Mouse (Mus musculus): ENCODE measurements around the gene Tnr. TPM values are rescaled to one million over a fixed set of nuclear protein-coding genes. Genes with fewer than 3 reads are reported as not detected.

Gene Tnr
- polyA plus RNA-seq, 1 experiment from 2014 or later, result not detected

DNA sequence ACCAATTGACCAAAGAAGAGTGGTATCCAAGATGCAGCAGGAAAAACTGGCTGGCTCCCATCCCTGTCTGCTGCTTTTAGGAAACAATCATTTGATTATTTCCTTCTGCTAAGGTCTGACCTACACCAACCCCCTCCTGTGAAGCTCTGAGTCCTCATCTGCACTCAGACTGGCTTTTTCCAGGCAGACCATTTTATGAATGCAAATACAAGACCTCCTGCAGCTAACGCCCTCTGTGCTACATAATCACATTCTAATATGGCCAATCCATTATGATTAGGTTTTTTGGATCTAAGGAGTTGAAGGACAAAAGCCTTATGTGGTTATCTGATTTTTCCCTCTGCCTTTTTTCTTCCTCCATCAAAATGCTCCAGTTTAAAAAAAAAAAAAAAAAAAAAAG, 342.1 kb downstream of the Tnr start:
- no peak overlapping the region for H3K9ac ChIP-seq (ENCODE audit: low read length)
- ATAC-seq (ENCODE audit: insufficient number of reproducible peaks, low FRiP score, low TSS enrichment, low read depth) (no peak), DNase-seq (ENCODE audit: low spot score) (no peak)
- no peaks in the 10 kb centered on the region for H3K36me3 ChIP-seq (ENCODE audit: control insufficient read depth, insufficient read depth, low read length)
- no peaks in the 10 kb centered on the region for H3K4me1 ChIP-seq (ENCODE audit: control insufficient read depth, insufficient read depth, low read length)
- H3K4me3 ChIP-seq (ENCODE audit: low read depth, low read length), result no peak overlapping the region
- no peak overlapping the region for H3K27ac ChIP-seq (replicated peaks; ENCODE audit: low read depth, low read length)
- 55% methylated on average over 1 of the region's 1 CpGs for WGBS
- no peaks in the 10 kb centered on the region for H3K9me3 ChIP-seq (ENCODE audit: control insufficient read depth, low read length)
- no peak overlapping the region for H3K4me2 ChIP-seq (ENCODE audit: low read depth, severe bottlenecking)
- H3K27me3 ChIP-seq (ENCODE audit: control insufficient read depth, insufficient read depth, low read length), result no peaks in the 10 kb centered on the region

- no peaks in the 10 kb centered on the region for H3K27me3 ChIP-seq (ENCODE audit: control insufficient read depth, insufficient read depth, low read length)
- H3K27ac ChIP-seq (replicated peaks; ENCODE audit: low read depth, low read length), result no peak overlapping the region
- DNase-seq (ENCODE audit: low spot score), result no peak
- H3K36me3 ChIP-seq (ENCODE audit: control insufficient read depth, insufficient read depth, low read length), result no peaks in the 10 kb centered on the region
- no peak overlapping the region for H3K9ac ChIP-seq (ENCODE audit: low read length)
- no peak overlapping the region for H3K4me3 ChIP-seq (ENCODE audit: low read depth, low read length)
- H3K4me1 ChIP-seq (ENCODE audit: control insufficient read depth, insufficient read depth, low read length), result no peaks in the 10 kb centered on the region
- H3K4me2 ChIP-seq (ENCODE audit: low read depth, severe bottlenecking), result no peak overlapping the region
- WGBS, result 85% methylated on average over 6 of the region's 6 CpGs
- no peak for ATAC-seq (ENCODE audit: insufficient number of reproducible peaks, low FRiP score, low TSS enrichment, low read depth)
- no peaks in the 10 kb centered on the region for H3K9me3 ChIP-seq (ENCODE audit: control insufficient read depth, low read length)
Observed at GRCm38 (mm10) chr1:159869619-159870441, 346.3 kb downstream of the Tnr start.

GRCm38 (mm10) chr1:159872866-159873265, 349.3 kb downstream of the Tnr start:
- ATAC-seq (ENCODE audit: insufficient number of reproducible peaks, low FRiP score, low TSS enrichment, low read depth) (no peak), DNase-seq (ENCODE audit: low spot score) (no peak)
- Histone ChIP-seq H3K27ac (replicated peaks; ENCODE audit: low read depth, low read length) (no peak overlapping the region), H3K27me3 (ENCODE audit: control insufficient read depth, insufficient read depth, low read length) (no peaks in the 10 kb centered on the region), H3K36me3 (ENCODE audit: control insufficient read depth, insufficient read depth, low read length) (no peaks in the 10 kb centered on the region), H3K4me3 (ENCODE audit: low read depth, low read length) (no peak overlapping the region), H3K9ac (ENCODE audit: low read length) (no peak overlapping the region), H3K4me2 (ENCODE audit: low read depth, severe bottlenecking) (no peak overlapping the region), H3K9me3 (ENCODE audit: control insufficient read depth, low read length) (no peaks in the 10 kb centered on the region), H3K4me1 (ENCODE audit: control insufficient read depth, insufficient read depth, low read length) (no peaks in the 10 kb centered on the region)
- WGBS, result 86% methylated on average over 3 of the region's 3 CpGs

DNA sequence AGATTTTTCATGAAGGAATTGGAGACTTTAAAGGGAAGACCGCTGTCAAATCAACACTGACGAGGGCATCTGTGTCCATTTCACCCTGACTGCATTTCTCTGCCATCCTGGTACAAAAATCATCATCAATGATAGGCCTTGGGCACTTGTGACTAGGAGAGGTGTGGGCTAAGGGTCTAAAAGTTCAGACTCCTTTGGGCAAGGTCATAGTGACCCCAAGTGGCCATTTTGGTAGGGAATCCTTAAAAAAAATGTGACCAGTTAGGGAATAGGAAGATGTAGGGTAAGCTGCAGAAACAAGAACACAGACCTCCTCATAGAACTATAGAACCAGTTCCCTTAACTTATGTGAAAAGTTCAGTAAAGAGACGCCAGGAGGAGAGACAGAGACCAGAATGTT, 355.1 kb downstream of the Tnr start:
- WGBS, result 53% methylated on average over 3 of the region's 3 CpGs
- Histone ChIP-seq H3K4me1 (ENCODE audit: control insufficient read depth, insufficient read depth, low read length) (no peaks in the 10 kb centered on the region), H3K27ac (replicated peaks; ENCODE audit: low read depth, low read length) (no peak overlapping the region), H3K27me3 (ENCODE audit: control insufficient read depth, insufficient read depth, low read length) (no peaks in the 10 kb centered on the region), H3K4me2 (ENCODE audit: low read depth, severe bottlenecking) (no peak overlapping the region), H3K9ac (ENCODE audit: low read length) (no peak overlapping the region), H3K4me3 (ENCODE audit: low read depth, low read length) (no peak overlapping the region), H3K9me3 (ENCODE audit: control insufficient read depth, low read length) (no peaks in the 10 kb centered on the region), H3K36me3 (ENCODE audit: control insufficient read depth, insufficient read depth, low read length) (no peaks in the 10 kb centered on the region)
- DNase-seq (ENCODE audit: low spot score) (peak; percentile 42), ATAC-seq (ENCODE audit: insufficient number of reproducible peaks, low FRiP score, low TSS enrichment, low read depth) (no peak)

DNA sequence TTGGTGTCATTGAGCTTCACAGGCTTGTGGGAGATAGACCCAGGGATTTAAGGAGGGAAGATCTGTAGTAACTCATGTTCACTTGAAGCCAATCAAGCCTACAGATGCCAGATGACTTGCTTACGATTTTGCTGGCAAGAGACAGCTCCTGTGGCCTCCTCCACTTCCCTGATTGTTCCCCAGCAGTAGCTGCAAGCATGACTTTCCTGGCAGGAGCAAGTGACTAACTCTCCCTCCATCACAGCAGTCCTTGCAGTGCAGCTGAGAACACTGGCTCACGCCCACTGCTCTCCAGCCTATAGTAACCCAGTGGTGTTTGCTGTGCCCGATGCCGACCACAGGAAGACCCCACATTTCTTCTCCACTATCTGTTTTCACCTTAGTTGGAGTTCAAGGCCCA, 356.3 kb downstream of the Tnr start:
- Histone ChIP-seq H3K27ac (replicated peaks; ENCODE audit: low read depth, low read length) (no peak overlapping the region), H3K9ac (ENCODE audit: low read length) (no peak overlapping the region), H3K4me1 (ENCODE audit: control insufficient read depth, insufficient read depth, low read length) (no peaks in the 10 kb centered on the region), H3K4me2 (ENCODE audit: low read depth, severe bottlenecking) (no peak overlapping the region), H3K27me3 (ENCODE audit: control insufficient read depth, insufficient read depth, low read length) (no peaks in the 10 kb centered on the region), H3K9me3 (ENCODE audit: control insufficient read depth, low read length) (no peaks in the 10 kb centered on the region), H3K4me3 (ENCODE audit: low read depth, low read length) (no peak overlapping the region), H3K36me3 (ENCODE audit: control insufficient read depth, insufficient read depth, low read length) (no peaks in the 10 kb centered on the region)
- no peak for DNase-seq (ENCODE audit: low spot score)
- ATAC-seq (ENCODE audit: insufficient number of reproducible peaks, low FRiP score, low TSS enrichment, low read depth), result no peak
- WGBS, result 75% methylated on average over 4 of the region's 4 CpGs

DNA sequence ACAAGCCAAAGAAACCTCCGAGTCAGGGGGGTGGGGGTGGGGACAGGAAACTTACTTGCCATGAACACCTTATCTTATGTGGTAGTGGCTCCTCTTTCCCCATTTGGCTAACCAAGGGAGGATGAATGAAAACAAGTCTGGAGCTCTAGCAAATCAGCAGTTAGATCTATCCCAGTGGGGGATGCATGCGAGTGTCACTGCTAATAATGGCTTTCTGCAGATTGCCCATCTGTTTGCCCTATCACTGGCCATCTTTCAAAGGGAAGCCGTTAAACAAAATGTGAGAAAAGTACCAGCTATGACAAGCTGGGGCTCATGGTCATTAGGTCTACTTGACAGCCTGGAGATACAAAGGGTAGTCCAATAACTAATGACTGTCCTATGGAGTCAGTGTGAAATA, 361.9 kb downstream of the Tnr start:
- no peak overlapping the region for H3K4me2 ChIP-seq (ENCODE audit: low read depth, severe bottlenecking)
- H3K36me3 ChIP-seq (ENCODE audit: control insufficient read depth, insufficient read depth, low read length), result no peaks in the 10 kb centered on the region
- no peaks in the 10 kb centered on the region for H3K4me1 ChIP-seq (ENCODE audit: control insufficient read depth, insufficient read depth, low read length)
- DNase-seq (ENCODE audit: low spot score) (no peak), ATAC-seq (ENCODE audit: insufficient number of reproducible peaks, low FRiP score, low TSS enrichment, low read depth) (no peak)
- WGBS, result 45% methylated on average over 3 of the region's 3 CpGs
- H3K4me3 ChIP-seq (ENCODE audit: low read depth, low read length), result no peak overlapping the region
- H3K9me3 ChIP-seq (ENCODE audit: control insufficient read depth, low read length), result no peaks in the 10 kb centered on the region
- no peak overlapping the region for H3K27ac ChIP-seq (replicated peaks; ENCODE audit: low read depth, low read length)
- H3K9ac ChIP-seq (ENCODE audit: low read length), result no peak overlapping the region
- no peaks in the 10 kb centered on the region for H3K27me3 ChIP-seq (ENCODE audit: control insufficient read depth, insufficient read depth, low read length)

GRCm38 (mm10) chr1:159888611-159889010, 365.0 kb downstream of the Tnr start:
- H3K4me1 ChIP-seq (ENCODE audit: control insufficient read depth, insufficient read depth, low read length), result no peaks in the 10 kb centered on the region
- WGBS, result 97% methylated on average over 5 of the region's 5 CpGs

GRCm38 (mm10) chr1:159889012-159889765, 365.6 kb downstream of the Tnr start:
- Histone ChIP-seq H3K9ac (ENCODE audit: low read length) (no peak overlapping the region), H3K9me3 (ENCODE audit: control insufficient read depth, low read length) (no peaks in the 10 kb centered on the region), H3K27ac (replicated peaks; ENCODE audit: low read depth, low read length) (no peak overlapping the region), H3K4me3 (ENCODE audit: low read depth, low read length) (no peak overlapping the region), H3K4me1 (ENCODE audit: control insufficient read depth, insufficient read depth, low read length) (no peaks in the 10 kb centered on the region), H3K36me3 (ENCODE audit: control insufficient read depth, insufficient read depth, low read length) (no peaks in the 10 kb centered on the region), H3K27me3 (ENCODE audit: control insufficient read depth, insufficient read depth, low read length) (no peaks in the 10 kb centered on the region), H3K4me2 (ENCODE audit: low read depth, severe bottlenecking) (no peak overlapping the region)
- no peak for DNase-seq (ENCODE audit: low spot score)
- ATAC-seq (ENCODE audit: insufficient number of reproducible peaks, low FRiP score, low TSS enrichment, low read depth), result no peak
- WGBS, result 93% methylated on average over 17 of the region's 17 CpGs

More at GRCm38 (mm10) chr1:159888611-159889010, 365.0 kb downstream of the Tnr start:
- no peak overlapping the region for H3K27ac ChIP-seq (replicated peaks; ENCODE audit: low read depth, low read length)
- H3K36me3 ChIP-seq (ENCODE audit: control insufficient read depth, insufficient read depth, low read length), result no peaks in the 10 kb centered on the region
- H3K4me3 ChIP-seq (ENCODE audit: low read depth, low read length), result no peak overlapping the region
- no peak overlapping the region for H3K9ac ChIP-seq (ENCODE audit: low read length)
- no peaks in the 10 kb centered on the region for H3K27me3 ChIP-seq (ENCODE audit: control insufficient read depth, insufficient read depth, low read length)
- ATAC-seq (ENCODE audit: insufficient number of reproducible peaks, low FRiP score, low TSS enrichment, low read depth) (no peak), DNase-seq (ENCODE audit: low spot score) (no peak)
- H3K9me3 ChIP-seq (ENCODE audit: control insufficient read depth, low read length), result no peaks in the 10 kb centered on the region
- no peak overlapping the region for H3K4me2 ChIP-seq (ENCODE audit: low read depth, severe bottlenecking)

Data from limb, embryonic 11.5 days (tissue).